Mouse (Mus musculus) lung, postnatal 4 days (tissue): Measurements from ENCODE around the gene Tbc1d10b.

Experiments
- DNase-seq, 2 experiments: peaks; one replicate each; pipeline ENCODE4 v3.0.0; 2021

Tbc1d10b gene

DNA sequence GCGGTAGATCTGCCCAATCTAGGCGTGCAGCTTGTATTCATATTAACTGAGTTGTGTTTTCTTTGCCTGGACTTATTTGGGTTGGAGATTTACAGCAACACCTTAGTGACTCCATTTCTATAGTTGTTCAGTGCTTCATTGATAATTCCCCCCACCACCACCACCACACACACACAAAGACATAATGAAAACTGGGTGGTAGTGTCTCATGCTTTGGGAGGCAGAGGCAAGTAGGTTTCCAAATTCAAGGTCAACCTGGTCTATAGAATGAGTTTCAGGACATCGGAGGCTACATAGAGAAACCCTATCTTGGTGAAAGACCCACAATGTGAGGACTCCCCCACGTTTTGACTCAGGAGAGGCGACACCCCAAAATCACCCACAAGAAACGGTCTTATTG lies 16.3 kb upstream of the Tbc1d10b start:
- no peak for DNase-seq

DNA sequence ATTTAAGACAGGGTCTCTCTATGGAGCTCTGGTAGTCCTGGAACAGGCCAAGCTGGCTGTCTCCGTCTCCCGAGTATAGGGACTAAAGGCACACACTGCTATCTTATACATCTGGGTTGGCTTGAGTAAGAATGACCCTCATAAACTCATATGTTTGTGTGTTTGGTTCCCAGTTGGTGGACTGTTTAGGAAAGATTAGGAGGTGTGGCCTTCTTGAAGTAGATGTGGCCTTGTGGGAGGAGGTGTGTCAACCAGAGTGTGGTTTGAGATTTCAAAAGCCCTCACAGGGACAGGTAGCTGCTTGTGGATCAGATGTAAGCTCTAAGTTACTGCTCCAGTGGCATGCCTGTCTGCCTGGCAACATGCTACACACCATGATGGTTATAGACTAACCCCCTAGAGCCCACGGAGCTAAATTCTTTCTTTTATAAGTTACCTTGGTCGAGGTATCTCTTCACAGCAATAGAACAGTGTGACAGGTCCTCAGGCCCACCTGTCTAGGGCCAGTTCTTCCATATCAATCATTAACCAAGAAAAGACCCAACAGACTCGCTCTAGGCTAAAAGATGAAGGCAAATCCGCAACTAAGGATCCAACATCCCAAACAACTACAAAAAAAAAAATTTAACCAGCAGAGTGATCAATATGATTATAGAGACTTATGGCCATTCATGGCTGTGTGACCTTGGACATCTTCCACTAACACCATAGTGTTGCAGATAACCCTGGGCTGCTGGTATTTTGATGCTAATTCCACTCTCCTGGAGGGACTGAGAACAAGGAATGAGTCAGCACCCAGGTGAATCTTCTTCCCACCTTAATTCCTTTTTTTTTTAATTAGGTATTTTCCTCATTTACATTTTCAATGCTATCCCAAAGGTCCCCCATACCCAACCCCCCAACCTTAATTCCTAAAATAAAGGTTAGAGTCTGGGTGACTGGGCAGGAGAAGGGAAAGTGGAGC lies 15.5 kb upstream of the Tbc1d10b start:
- DNase-seq = no peak

DNA sequence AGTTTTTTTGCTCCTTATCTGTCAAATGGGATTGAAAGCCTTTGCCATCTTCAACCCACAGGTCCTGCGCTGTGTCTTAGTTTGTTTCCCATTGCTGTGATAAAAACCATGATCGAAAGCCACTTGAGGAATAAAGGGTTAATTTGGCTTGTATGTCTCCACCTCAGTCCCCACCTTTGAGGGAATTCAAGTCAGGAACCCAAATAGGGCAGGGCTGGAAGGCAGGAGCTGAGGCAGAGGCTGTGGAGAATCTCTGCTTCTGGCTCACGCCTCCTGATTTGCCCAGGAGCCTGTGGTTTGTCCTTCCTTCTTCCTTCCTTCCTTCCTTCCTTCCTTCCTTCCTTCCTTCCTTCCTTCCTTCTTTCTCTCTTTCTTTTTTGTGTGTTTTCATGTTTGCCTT lies 14.8 kb upstream of the Tbc1d10b start:
- no peak for DNase-seq

DNA sequence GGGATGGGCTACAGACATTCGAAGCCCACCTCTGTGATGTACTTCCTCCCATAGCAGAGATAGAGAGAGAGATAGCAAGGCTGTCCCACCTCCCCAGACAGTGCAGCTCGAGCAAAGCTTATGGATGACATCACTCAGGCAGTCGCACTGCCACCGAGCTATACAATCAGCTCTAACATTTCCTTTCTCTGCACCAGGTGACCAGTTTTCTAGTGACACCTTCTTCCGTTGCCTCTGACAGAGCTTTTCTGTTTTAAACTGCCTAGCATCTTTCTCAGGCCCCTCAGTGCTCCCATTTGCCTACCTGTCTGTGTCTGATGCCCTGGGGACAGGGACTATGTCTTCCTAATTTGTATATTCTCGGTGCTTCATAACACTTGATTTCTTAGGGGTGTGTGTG lies 12.2 kb upstream of the Tbc1d10b start:
- no peak for DNase-seq

DNA sequence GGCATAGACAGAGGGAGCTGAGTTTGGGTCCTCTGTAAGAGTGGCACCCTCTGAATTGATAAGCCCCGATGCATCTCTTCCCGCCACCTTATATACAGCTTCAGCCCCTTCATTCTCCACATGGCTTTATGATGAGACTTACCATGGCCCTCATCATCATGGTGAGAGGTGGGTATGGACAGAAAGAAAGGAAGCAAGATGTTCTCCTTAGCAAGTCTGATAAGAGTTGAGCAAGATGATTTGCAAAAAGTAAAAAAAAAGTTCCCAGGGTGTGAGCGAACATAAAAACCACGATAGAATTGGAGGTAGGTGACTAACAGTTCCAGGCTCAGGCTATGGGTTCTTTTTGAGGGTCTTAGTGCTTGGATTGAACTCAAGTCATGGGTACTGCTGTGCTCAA lies 10.4 kb upstream of the Tbc1d10b start:
- DNase-seq = no peak

DNA sequence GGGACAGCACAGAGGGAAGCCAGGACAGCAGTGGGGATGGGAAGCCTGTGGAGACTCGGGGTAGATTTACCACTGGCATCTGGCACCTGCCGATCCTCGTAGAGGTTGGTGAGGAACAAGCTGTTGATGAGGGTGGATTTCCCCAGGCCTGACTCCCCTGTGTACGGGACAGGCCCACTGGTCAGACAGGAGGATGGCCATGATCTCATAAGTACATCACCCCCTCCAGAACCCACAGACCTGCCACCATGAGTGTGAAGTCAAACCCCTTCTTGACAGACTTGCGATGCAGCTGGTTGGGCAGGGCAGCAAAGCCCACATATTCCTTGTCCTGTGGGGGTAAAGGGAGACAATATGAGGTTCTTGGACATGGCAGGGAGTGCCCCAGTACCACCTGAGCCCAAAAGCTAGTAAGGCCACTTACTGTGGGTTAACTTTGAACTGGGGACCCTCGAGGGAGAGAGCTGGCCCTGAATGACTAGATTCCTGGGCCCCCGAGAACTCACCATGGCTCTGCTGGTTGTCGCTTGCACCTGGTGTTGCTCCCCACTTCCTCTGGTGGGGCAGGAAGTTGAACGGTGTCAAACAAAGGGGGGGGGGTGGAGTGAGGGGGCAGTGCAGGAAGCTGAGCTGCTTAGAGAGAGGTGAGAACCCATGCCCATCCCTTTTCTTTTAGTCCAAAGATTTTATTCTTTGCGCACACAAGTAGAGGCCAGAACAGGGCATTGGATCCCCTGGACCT lies 9.8 kb upstream of the Tbc1d10b start:
- DNase-seq = peak in 1 of 2 experiments; percentile 26

DNA sequence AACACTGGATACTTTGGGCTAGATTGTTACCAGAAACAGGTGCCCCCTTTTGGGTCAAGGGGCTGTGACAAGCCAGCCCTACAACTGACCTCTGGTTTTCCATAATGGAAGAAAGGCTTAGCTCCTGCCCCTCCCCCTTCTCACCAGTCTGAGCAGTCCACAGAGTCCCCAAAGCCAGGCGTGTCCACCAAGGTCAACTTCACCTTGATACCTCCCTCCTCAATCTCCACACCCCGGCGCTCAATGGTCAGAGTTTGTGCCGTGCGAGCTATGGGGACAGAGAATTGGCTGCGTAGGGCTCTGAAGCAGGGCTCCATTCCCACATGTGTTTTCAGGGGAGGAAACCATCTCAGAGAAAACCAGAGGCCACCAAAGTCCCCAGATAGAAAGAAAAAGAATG lies 9.2 kb upstream of the Tbc1d10b start:
- no peak for DNase-seq

DNA sequence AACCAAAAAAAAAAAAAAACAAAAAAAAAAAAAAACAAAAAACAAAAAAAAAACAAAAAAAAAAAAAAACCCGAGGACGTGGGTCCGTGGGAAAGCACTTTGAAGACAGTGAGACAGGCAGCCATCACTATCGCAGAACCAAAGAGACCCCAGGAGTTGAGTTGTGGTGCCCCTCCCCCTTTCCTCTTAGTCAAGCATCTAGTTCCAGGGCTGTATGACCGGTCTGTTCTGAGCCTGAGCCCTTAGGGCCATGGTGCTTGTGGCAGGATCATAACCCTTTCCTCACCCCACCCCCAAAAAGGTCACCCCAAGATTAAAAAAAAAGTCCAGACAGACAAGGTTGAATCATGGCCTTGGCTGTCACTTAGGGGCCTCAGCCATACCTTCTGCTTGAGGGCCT lies 8.0 kb upstream of the Tbc1d10b start:
- DNase-seq = no peak

DNA sequence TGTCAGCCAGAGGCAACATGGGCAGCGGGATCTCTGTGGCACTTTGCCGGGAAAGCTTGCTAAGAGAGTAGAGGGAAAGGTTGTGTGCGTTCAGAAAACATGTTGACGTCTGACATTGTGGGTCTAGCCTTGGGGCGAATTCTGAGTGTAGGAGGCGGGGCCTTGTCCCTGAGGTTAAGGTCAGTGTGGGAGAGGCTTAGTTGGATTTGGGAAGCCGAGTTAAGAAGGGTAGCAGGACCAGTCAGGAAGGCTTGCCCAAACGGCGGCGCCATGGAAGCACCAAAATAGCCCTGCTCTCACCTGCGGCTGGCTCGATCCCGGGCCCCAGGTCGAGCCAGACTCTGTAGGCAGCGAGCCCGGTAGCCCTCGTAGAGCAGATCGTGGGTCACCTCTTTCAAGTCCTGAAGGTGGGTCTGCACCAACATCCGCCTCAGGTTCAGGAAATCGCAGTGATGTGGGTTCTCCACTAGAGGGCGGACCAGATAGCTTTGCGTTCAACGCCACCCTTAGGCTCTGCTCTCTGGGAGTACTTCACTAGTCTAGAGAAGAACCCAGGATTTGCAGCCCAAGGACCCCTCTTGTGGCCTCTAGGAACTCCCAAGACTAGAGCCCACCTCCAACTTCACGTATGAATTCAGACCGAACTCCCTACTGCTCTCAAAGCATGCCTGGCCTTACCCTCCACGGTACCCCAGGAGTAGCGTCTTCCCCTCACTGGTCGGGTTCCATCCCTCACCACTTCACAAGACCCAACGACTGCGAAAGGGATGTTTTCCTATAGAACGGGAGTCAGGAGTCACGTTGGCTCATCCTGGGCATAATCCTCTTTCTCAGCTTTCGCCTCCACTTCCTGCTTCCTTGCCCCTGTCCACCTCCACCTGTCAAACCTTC lies 7.0 kb upstream of the Tbc1d10b start:
- peak; percentile 67 to 83 for DNase-seq

DNA sequence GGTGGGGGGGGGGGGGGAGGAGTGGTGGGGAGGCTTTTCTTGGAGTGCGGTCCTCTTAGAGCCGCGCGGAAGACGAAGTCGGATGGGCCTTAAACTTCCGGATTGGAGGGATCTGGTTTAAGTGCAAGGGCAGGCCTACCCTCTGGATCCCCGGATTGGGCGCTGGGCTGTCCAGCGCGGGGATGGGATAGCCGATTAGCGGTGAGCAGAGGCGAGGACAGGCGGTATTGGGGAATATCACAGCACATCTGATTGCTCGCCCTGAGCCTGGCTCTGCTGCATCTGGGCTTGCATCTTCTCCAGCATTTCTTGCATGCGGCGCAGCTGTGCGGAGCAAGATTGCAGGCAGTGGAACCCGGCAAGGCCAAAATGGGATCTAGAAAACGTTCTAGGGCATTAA lies 6.3 kb upstream of the Tbc1d10b start:
- DNase-seq = no peak

DNA sequence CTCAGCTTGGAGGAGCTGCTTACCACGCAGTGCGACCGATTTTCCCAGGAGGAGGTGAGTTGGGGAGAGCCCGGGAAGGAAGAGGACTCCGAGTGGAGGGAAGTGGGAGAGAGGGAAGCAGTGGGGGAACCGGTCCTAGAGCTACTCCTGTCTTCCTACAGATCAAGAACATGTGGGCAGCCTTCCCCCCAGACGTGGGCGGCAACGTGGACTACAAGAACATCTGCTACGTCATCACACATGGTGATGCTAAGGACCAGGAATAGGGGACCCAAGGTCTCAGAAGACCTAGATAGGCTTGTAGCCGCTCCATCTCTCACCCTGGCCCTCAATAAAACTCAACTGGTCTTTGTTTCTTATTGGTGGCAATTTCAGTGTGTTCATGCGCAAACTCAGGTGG lies 5.7 kb upstream of the Tbc1d10b start:
- DNase-seq = no peak

DNA sequence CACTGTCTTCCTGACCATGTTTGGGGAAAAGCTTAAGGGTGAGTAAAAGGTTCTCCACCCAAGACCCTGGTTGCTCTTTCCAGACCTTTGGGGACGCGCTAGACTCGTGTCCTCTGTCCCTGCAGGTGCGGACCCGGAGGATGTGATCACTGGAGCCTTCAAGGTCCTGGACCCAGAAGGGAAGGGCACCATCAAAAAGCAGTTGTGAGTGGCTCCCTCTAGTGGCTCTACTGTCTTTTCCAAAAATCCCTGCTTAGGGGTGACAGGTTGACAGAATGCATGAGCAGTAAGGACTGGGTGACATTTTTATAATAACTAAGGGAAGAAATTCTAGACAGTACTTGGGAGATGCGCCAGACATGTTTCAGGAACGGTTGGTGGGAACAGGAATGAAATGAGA lies 5.2 kb upstream of the Tbc1d10b start:
- DNase-seq = peak; percentile 15 to 63

DNA sequence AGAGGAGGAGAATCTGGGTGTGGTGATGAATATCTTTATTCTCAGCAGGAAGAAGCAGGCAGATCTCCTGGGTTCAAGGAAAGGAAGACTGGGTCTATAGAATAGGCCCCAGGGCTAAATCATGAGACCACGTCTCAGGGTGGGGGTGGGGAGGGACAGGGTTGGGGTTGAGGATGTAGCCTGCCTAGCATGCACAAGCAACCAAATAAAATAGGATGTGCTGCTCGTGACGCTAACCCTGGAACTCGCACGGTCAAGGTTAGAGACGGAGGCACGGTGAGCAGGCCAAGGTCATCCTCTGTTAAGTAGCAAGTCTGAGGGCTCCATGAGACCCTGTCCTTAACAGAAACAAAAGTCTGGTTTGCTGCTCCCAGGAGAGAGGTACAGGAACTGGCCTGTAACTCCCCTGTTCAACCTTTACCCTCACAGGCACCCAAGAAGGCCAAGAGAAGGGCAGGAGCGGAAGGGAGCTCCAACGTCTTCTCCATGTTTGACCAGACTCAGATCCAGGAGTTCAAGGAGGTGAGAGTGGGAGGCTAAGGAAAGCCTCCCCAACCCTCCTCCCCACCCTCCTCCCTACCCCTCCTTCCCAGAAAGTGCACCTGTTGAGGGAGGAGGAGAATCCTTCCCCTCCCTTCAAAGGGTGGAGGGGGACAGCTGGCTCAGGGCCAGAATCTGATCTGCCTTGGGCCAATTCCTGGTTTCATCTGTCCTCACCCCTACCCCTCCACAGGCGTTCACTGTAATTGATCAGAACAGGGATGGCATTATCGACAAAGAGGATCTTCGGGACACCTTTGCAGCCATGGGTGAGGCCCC lies 4.4 kb upstream of the Tbc1d10b start:
- no peak for DNase-seq

DNA sequence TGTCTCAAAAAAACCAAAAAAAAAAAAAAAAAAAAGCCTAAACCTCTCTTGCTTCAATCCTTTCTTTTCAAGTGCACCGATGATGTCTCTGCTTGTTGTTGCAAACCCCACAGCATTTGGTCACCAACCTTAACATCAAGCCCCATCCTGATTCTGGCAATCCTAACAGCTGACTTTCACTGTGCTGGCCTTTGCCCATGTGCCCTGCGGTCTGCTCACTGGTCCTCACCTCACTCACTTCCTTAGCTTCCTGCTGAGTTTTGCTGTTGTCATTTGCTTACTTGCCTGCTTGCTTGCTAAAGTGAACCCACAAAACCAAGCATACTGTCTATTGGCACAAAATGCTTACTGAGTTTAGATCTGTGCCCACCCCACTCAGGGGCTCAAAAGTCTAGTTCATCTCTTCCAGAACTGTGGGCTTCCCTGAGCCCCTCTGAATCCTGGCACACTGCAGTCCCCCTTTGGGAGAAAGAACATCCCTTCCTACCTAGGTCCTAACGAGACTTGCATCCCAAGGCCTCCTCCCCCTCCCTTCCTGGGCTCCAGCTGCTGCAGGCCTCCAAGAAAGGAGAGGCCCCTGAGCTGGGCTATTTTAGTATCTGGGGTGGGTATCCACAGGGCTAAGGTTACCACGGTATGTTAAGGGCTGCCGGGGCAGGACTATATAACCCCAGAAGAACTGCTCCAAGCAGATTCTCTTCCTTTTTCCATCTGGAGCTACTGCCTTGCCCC lies 2.9 kb upstream of the Tbc1d10b start:
- peak in 1 of 2 experiments; percentile 17 for DNase-seq

DNA sequence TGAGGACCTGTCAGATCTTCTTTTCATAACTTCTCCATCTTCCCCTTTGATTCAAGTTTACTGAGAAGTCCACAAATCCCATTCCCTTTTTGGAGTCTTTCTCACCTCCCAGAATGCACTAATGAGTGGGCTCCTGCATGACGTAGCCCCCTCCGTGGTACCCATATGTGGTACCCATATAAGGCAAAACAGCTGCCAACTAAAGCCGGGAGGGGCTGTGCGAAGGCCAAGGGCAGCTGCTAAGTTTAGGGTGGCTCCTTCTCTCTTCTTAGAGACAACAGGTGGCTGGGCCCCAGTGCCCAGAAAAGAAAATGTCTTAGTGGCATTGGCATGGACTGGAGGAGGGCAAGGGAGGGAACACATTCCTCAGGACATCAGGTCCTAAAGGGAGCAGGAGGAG lies 2.0 kb upstream of the Tbc1d10b start:
- peak in 1 of 2 experiments; percentile 20 for DNase-seq

DNA sequence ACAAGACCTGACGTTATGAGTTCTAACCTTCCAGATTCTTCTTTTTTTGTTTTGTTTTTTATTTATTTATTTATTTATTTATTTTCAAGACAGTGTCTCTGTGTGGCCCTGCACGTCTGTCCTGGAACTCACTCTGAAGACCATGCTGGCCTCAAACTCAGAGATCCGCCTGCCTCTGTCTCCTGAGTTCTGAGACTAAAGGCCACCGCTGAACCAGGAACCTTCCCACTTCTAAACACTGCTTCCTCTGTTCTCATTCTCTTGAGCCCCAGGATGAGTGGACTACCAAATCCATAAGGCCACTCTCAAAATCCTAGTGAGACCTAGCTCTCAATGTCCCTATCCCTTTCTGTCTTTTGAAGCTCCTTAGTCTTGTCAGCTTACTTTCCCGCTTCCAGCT lies 1.6 kb upstream of the Tbc1d10b start:
- DNase-seq = no peak

DNA sequence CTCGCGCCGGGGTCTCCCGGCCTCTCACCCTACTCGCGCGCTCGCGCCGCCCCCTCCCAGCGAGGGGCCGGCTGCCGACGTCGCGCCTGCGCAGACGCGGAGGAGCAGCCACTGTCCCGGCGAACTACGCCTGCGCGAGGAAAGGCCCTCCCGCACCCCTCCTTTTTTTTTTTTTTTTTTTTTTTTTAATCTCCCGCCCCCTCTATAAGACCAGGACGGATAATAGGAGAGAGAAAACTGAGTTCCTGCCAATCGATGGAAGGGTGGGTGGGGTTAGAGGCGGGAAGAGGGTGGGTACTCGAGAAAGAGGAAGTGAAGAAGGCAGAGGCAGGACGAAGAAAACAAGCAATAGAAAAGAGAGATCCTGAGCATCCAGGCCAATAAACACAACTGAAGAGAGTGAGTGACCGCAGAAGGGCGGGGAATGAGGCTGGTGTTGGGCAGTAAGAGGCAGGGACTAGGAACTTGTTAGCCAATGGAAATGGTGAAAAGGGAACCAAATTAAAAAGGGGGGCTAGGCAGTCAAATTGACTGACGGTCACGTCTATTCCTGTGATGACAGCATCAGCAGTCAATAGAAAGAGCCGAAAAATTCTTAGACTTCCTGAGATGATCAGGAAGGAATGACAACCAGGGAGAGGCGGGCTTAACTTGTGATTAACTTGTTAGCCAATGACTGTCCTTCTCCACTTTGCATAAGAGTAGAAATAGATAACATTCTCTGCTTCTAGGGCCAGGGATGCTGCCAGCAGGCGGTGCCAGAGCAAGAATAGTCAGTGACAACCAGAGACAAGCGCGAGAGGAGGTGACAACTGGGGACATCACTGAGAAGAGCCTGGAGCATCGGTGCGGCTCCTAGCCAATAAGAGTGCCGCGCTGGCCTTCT lies 528 bp upstream of the Tbc1d10b start, which contains the start of gene Mylpf:
Gene Mylpf, plus strand, starts transcription at position 338 of the 886 bp plus-strand sequence.
- peak; percentile 96 to 97 for DNase-seq

DNA sequence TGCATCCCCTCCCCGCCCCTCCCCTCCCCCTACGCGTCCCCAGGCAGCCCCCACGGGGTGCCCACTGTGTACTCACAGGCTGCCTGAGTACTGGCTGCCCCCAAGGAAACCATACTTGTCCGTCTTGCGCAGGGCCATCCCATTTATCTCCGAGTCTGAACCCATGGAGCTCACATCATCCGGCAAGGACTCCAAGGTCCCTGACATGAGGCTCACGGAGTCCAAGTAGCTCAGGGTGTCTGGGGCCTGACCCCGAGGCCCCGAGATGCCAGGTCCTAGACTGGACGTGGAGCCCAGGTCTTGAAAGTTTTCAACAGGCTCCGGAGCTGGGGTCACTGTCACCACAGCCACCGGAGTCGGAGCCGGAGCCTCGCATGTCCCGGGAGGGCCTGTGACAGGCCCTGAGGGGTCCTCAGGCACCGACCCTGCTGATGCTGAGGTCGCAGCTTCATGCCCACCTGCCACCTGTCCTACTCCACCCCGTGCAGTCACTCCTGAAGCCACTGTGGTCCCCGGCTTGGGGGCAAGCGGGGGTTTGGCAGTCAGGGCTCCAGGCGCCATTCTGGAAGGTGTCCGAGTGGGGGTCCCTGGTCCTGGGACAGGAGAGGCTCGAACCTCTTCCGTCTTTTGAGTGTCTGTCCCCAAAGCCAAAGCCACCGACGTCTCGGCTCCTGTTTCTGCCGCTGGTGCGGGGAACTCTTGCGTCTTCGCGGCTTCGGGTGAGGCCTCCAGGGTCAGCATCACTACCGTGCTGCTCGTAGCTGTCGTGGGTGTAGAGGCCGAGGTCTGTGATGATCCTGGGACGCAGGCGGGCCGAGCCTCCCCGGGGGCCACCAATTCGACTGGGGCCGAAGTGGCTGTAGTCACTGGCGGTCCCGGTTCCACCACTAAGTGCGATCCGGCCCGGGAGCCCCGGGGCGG lies 634 bp downstream of the Tbc1d10b start:
- DNase-seq = peak; percentile 33 to 44

DNA sequence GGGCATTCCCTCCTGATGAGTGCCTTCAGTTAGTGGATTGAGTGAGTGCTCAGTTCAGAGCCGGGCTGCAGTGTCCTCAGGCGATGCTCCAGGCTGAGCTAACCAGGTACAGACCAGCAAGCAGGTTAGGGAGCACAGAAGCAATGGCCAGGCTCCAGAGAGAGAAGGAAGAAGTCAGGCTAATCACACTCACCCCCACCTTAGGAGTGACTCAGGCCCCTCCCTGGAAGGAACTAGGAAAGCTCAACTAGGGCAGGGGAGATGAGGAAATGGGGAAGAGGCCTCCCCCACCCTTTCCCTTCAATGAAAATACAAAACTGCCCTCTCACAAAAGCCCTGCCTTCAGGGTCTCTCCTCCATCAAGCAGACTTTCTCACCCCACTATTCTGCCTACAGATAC lies 1.7 kb downstream of the Tbc1d10b start:
- peak in 1 of 2 experiments; percentile 26 for DNase-seq
